Mouse (Mus musculus): ENCODE data around the gene Plekho2.

The Plekho2 gene

DNA sequence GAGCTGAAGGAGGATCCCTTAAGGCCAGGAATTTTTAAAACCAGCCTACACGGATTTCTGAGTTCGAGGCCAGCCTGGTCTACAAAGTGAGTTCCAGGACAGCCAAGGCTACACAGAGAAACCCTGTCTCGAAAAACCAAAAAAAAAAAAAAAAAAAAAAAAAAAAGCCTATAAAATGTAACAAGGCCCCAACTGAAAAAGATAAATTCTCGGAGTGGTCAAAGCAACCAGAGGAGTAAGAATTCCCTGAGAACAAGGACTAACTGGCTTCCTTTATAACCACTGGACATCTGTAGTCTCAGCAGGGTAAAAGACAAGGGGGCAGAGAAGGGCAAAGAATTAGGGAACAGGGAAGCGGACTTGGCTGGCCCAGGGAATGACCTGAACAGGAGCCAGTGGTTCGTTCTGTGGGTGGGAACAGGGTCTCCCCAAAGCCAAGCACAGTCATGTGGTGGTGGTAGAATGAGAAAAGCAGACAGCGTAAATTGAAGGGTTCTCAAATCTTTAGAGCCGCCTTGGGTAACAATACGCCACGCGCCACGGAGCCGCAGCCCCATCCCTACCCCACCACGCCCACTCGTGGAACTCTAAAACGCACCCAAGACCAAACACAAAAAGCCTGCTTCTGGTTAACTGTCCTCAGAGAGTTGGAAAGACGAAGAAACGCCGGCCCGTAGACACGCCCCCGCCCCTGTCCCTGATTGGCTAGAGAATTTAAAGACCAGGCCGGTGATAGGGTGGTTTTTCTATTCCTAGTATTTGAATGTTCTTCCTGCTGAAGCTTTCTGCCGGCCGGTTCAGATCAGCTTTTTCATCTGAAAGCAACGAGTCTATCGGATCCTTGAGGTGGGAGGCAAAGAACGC lies 6.8 kb upstream of the Plekho2 start, which contains the start of gene Pif1:
TSS of gene Pif1 (plus strand) at position 755 of the 864 bp plus-strand sequence.
- peak; percentile 88 for DNase-seq (ENCODE audit: low read depth, low spot score)

- DNase-seq (ENCODE audit: low read depth, low spot score): no peak
These were observed 3.2 kb upstream of the Plekho2 start for GRCm38 (mm10) chr9:65583045-65583444.

GRCm38 (mm10) chr9:65580401-65581256 lies 789 bp upstream of the Plekho2 start:
- DNase-seq (ENCODE audit: low read depth, low spot score): peak; percentile 88

GRCm38 (mm10) chr9:65578801-65579249 lies 1.0 kb downstream of the Plekho2 start:
- no peak for DNase-seq (ENCODE audit: low read depth, low spot score)

- DNase-seq (ENCODE audit: low read depth, low spot score): no peak
These were observed 2.2 kb downstream of the Plekho2 start for GRCm38 (mm10) chr9:65577511-65578196.

DNA sequence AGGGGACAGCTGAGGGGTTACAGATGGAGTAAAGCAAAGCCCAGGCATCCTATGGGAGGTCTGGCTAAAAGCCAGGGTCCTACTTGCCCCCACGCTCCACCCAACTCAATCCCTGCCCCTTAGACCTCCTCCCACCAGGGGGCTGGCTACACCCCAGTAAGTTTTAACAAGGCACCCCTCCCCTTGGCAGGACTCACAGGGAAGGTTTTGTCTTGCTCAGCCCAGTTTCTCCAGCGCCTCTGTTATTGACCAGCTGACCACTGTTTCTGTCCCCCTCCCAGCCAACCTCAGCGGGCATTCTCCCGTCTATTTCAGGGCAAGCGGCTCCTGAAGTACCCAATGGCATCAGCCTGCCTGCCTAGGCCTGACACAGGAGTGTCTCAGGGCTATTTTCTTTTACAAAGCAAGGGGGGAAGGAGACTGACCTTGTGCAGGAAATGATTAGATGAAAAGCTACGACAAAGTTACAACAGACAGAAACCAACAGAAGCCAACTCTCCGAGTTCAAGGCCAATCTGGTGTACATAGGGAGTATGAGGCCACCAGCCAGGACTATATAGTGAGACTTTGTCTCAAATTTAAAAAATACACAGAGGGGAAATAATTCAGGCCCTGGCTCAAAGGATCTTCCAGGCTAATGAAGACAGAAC lies 2.9 kb downstream of the Plekho2 start:
- DNase-seq (ENCODE audit: low read depth, low spot score): no peak

DNA sequence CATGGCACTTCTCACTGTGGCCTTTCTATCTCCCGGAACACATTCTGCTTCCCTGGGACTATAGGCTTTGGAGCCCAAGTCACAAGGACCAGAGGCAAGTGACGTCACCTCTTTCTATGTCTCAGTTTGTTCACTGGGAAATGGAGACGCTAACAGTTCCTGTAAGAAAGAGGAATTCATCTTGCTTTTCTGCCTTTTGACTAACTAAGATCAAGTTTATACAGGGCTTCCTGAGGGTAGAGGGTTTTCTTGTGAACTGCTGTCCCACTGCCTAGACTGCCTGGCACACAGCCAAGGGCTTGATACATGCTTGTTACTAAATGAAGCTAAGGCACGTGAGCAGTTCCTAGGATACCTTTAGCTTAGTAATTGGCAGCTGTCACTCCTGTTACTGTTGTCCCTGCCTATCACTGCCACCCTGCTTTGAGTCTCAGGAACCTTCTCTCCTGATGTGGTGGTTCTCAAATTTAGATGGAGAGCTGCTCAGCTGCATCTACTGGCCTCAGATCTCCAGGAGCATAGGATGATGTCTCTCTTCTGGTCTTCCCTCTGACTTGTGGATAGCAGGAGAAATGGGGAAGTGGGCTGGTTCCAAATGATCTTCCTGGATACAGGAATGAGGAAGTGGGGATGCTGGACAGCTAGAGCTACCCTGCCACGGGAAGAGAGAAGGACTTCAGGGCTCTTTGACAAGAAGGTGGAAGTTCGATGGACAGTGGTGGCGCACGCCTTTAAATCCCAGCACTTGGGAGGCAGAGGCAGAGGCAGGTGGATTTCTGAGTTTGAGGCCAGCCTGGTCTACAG lies 4.2 kb downstream of the Plekho2 start:
- no peak for DNase-seq (ENCODE audit: low read depth, low spot score)

GRCm38 (mm10) chr9:65574513-65575392 lies 5.1 kb downstream of the Plekho2 start:
- no peak for DNase-seq (ENCODE audit: low read depth, low spot score)

- no peak for DNase-seq (ENCODE audit: low read depth, low spot score)
These were observed 7.0 kb downstream of the Plekho2 start for GRCm38 (mm10) chr9:65572837-65573236.

DNA sequence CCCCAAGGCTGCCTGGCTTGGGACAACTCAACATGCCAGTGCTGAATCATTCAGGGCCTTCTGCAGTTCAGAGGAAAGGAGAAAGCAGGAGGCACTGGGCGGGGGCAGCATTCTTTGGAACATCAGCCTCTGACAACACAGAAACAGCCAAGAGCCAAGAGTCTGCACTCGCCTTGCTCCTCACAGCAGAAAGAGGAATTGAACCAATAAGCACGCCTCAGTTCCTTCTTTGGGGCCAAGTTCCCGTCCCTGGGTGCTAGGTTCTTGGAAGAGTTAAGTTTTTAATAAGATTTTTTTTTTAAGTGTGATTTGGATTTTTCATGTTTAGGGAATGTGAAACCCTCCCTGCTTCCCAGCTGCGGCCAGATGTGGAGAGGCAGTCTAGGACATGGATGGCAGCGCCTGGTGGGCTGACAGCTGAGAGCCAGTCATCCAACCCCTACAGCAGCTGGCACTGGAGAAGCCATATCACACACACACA lies 10.3 kb downstream of the Plekho2 start:
- DNase-seq (ENCODE audit: low read depth, low spot score): no peak

- no peak for DNase-seq (ENCODE audit: low read depth, low spot score)
These were observed 11.1 kb downstream of the Plekho2 start for GRCm38 (mm10) chr9:65568787-65569186.

GRCm38 (mm10) chr9:65564698-65565097 lies 15.1 kb downstream of the Plekho2 start:
- no peak for DNase-seq (ENCODE audit: low read depth, low spot score)

DNA sequence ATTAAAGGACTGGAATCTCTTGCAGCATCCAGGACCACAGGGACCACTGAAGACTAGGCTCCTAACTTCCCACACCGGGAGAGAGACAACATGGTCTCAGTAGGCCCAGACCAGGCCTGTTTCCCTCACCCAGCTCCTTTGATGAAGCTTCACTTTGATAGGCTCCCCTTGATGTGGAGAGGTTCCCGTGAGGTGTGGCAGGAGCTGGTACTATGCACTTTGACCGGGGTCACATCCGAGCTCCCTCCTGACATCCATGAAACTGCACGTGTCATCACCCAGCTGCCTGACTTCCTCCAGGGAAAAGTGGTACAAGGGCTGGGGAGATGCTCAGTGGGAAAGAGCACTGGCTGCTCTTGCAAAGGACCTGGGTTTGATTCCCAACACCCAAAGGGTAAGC lies 16.8 kb downstream of the Plekho2 start:
- no peak for DNase-seq (ENCODE audit: low read depth, low spot score)

DNA sequence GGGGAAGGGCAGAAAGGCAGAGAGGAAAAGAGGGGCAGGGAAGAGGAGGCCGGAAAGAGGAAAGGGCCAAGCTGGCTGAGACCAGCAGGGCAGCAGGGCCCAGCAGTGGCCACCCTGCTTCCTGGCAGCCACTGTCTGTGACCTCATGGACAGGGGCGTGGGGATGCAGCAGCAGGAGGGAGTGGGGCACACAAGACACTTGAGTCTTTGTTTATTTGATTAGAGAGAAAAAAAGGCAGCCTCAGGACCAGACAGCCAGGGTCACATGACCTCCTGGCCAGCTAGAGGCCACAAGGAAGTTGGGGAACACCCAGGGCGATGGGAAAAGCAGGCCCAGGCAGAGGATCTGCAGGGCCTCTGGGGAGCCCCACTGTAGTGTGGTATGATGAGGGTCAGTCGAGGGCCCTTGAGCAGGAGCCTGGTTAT lies 17.7 kb downstream of the Plekho2 start:
- peak; percentile 46 for DNase-seq (ENCODE audit: low read depth, low spot score)

DNA sequence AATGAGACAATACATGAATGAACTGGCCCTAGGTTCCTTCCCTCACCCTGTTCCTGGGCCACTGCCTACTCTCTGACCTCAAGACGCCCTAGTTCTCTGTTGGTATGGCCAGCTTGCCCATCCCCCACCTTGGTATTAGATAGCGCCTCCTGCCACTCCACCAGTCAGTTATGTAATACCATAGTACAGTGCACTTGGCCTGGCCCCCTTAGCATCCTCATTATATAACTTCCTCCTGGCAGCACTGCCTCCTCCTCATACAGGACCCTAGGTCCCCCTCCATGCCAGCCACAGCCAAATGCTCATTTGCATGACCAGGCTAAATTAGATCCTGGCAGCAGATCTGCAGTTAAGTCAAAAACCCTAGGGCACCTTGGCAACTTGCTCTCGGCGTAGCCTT lies 18.8 kb downstream of the Plekho2 start:
- DNase-seq (ENCODE audit: low read depth, low spot score): no peak

DNA sequence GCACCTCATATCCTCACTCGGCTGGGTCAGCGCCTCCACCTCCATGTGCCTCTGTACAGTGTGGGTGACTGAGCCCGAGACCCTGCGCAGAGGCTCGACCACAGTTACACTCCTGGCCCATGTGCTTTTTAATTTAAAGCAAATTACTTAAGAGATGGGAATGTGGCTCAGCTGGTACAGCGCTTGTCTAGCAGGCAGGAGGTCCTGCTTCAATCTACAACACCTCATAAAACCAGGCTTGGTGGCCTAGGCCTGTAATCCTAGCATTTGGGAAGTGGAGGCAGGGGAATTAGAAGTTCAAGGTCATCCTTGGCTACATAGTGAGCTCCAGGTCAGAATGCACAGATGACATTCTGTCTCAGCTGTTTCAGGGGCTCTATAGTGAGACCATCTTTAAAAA lies 21.0 kb downstream of the Plekho2 start:
- no peak for DNase-seq (ENCODE audit: low read depth, low spot score)

- no peak for DNase-seq (ENCODE audit: low read depth, low spot score)
These were observed 22.9 kb downstream of the Plekho2 start for GRCm38 (mm10) chr9:65556979-65557378.

DNA sequence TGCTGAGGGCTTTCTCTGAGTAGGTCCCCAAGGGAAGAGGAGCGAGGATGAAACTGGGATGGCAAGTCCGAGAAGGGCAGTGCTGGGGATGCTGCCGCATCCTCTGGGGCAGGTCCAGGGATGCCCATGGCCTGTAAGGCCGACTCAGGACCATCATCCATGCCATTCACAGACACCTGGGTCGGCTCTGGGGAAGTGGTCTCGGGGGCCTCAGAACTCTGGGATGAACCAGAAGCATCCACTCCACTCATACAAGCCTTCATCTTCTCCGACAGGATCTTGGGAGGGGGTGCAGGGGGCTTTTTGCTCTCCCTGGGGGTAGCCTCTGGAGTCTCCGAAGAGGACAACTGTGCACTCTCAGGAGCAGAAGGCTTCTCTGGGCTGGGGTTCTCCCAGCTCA lies 23.5 kb downstream of the Plekho2 start:
- DNase-seq (ENCODE audit: low read depth, low spot score): no peak

GRCm38 (mm10) chr9:65555621-65556020 lies 24.2 kb downstream of the Plekho2 start:
- DNase-seq (ENCODE audit: low read depth, low spot score): no peak
